Mouse (Mus musculus): ENCODE results near the gene Itga11.

DNA sequence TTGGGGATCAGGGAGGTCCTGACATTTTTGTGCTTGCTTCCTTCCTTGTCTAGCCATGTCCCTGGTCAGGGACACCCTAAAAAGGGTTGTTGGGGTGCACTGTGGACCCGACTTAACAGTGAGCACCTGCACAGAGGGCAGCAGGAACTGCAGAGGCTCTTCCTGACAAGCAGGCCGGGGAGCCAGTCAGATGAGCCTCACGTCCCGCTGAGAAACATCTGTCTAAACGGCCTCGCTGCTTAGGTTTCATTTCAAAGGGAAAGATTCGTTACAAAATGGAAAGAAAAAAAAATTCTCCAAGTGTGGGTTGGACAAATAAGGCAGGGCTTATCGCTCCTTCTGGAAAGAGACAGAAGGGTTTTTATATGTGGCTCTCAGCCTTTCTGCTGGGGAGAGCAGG, 40.4 kb downstream of the Itga11 start:
- TF ChIP-seq CTCF (IDR thresholded peaks at IDR 0.05; ENCODE audit: low read depth, low read length) (no peak), POLR2A (IDR thresholded peaks at IDR 0.05; ENCODE audit: extremely low read depth, insufficient read depth, low read length) (no peak)

All from liver, adult 2 months (tissue).